Mouse (Mus musculus) midbrain, embryonic 11.5 days (tissue): Measurements from ENCODE around the gene Uimc1. TPM values are rescaled to one million over a fixed set of nuclear protein-coding genes. Genes with fewer than 3 reads are reported as not detected.
A peak's percentile ranks its signal among the peaks of the same experiment; 100 is the strongest.

Experiments used
- ATAC-seq: fragments of 200-750 bp; cut with Nextera tagmentation; 2 replicates; pipeline ENCODE4 v1.8.0; 2017; ENCODE audit warnings: moderate TSS enrichment, moderate library complexity; ENCODE audit not compliant: low FRiP score
- DNase-seq: peaks from one replicate; pipeline ENCODE4 v3.0.0; 2015; ENCODE audit warnings: low spot score; ENCODE audit errors: missing footprints
- H3K27ac ChIP-seq: fragments of 300-500 bp; sonication (generic); 2 replicates; pipeline ENCODE4 v1.5.1; 2014; ENCODE audit warnings: low read depth, low read length
- H3K27me3 ChIP-seq: fragments of 300-500 bp; sonication (generic); 2 replicates; pipeline ENCODE4 v1.6.1; 2014; ENCODE audit warnings: mild to moderate bottlenecking, low read length, moderate library complexity, mixed read lengths; ENCODE audit not compliant: control insufficient read depth, insufficient read depth
- H3K36me3 ChIP-seq: fragments of 300-500 bp; sonication (generic); 2 replicates; pipeline ENCODE4 v1.6.1; 2014; ENCODE audit warnings: mild to moderate bottlenecking, low read length, moderate library complexity, mixed read lengths; ENCODE audit not compliant: control insufficient read depth, insufficient read depth
- H3K4me1 ChIP-seq: fragments of 300-500 bp; sonication (generic); 2 replicates; pipeline ENCODE4 v1.6.1; 2014; ENCODE audit warnings: low read length; ENCODE audit not compliant: control insufficient read depth, insufficient read depth
- H3K4me2 ChIP-seq: fragments of 300-500 bp; sonication (generic); 2 replicates; pipeline ENCODE4 v1.6.1; 2014; ENCODE audit warnings: mild to moderate bottlenecking, moderate library complexity
- H3K4me3 ChIP-seq: fragments of 300-500 bp; sonication (generic); 2 replicates; pipeline ENCODE4 v1.5.1; 2014; ENCODE audit warnings: low read depth, low read length
- H3K9ac ChIP-seq: fragments of 300-500 bp; sonication (generic); 2 replicates; pipeline ENCODE4 v1.6.1; 2014; ENCODE audit warnings: low read length
- H3K9me3 ChIP-seq: fragments of 300-500 bp; sonication (generic); 2 replicates; pipeline ENCODE4 v1.6.1; 2016; ENCODE audit warnings: low read length; ENCODE audit not compliant: control insufficient read depth
- WGBS: fragments of 180-500 bp; shearing (Covaris S2); extraction: QIAGEN DNeasy Blood & Tissue Kit; methylation state at CpG from one replicate; pipeline ENCODE4 v1.1.7; 2014; 5-methylcytosine and 5-hydroxymethylcytosine counted together
- polyA plus RNA-seq: library from polyadenylated mRNA; unstranded; fragments of >200 nt; fragmentation: Nextera tagmentation; extraction: Ambion mirVana; gene quantifications from 2 replicates; pipeline ENCODE4 v1.2.1, GENCODE M21; 2014

Gene Uimc1
- polyA plus RNA-seq, 1 experiment from 2014 or later = 26.7 TPM

GRCm38 (mm10) chr13:55069719-55070118 lies 30.4 kb downstream of the Uimc1 start:
- Histone ChIP-seq H3K9me3 (no peaks in the 10 kb centered on the region), H3K4me2 (no peak overlapping the region), H3K36me3 (no peaks in the 10 kb centered on the region), H3K27me3 (no peaks in the 10 kb centered on the region), H3K4me1 (no peaks in the 10 kb centered on the region), H3K4me3 (no peak overlapping the region), H3K9ac (no peak overlapping the region), H3K27ac (no peak overlapping the region)
- ATAC-seq (no peak), DNase-seq (no peak)
- 72% methylated on average over 7 of the region's 7 CpGs for WGBS

GRCm38 (mm10) chr13:55063276-55063675 lies 36.8 kb downstream of the Uimc1 start:
- Histone ChIP-seq H3K9me3 (no peaks in the 10 kb centered on the region), H3K4me1 (no peaks in the 10 kb centered on the region), H3K9ac (no peak overlapping the region), H3K27me3 (no peaks in the 10 kb centered on the region), H3K4me3 (no peak overlapping the region), H3K4me2 (no peak overlapping the region), H3K27ac (no peak overlapping the region), H3K36me3 (no peaks in the 10 kb centered on the region; the same call in 1 of the 2 replicates)
- ATAC-seq (no peak), DNase-seq (no peak)
- 84% methylated on average over 2 of the region's 2 CpGs for WGBS

- no peak for DNase-seq
- H3K4me2 ChIP-seq = no peak overlapping the region
- H3K9me3 ChIP-seq = no peaks in the 10 kb centered on the region
- H3K9ac ChIP-seq = no peak overlapping the region
- peaks cover 4% of the 10 kb centered on the region for H3K36me3 ChIP-seq
- no peak overlapping the region for H3K27ac ChIP-seq
- H3K4me1 ChIP-seq = no peaks in the 10 kb centered on the region
- no peak for ATAC-seq
- H3K27me3 ChIP-seq = no peaks in the 10 kb centered on the region
- WGBS = 96% methylated on average over 2 of the region's 2 CpGs
- H3K4me3 ChIP-seq = no peak overlapping the region
Observed at GRCm38 (mm10) chr13:55058042-55058441, 42.1 kb downstream of the Uimc1 start.

GRCm38 (mm10) chr13:55047706-55048105 lies 52.4 kb downstream of the Uimc1 start:
- H3K36me3 ChIP-seq = no peaks in the 10 kb centered on the region
- DNase-seq = no peak
- WGBS = 71% methylated on average over 3 of the region's 3 CpGs
- H3K27me3 ChIP-seq = no peaks in the 10 kb centered on the region
- H3K9ac ChIP-seq = no peak overlapping the region
- H3K4me1 ChIP-seq = no peaks in the 10 kb centered on the region
- H3K9me3 ChIP-seq = no peaks in the 10 kb centered on the region
- H3K4me2 ChIP-seq = no peak overlapping the region
- no peak overlapping the region for H3K27ac ChIP-seq
- no peak overlapping the region for H3K4me3 ChIP-seq
- no peak for ATAC-seq

DNA sequence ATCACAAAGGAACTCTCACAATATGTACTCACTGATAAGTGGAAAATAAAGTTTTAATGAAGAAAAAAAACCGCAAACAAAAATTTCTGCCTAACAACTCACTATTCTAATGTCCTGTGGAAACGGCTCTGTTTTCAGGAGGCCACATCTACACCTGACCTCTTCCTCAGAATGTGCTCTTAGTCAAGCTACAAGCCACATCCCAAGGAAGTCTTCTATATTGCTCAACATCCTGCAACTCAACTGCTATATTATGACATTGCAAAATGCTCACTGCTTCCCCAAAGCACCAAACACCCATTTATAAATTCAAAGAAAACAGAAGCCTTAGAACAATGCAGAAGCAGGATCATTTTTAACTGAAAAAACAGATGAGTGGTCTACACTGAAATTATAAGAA lies 60.1 kb downstream of the Uimc1 start:
- Histone ChIP-seq H3K4me2 (no peak overlapping the region), H3K4me3 (no peak overlapping the region), H3K27me3 (no peaks in the 10 kb centered on the region), H3K9me3 (no peaks in the 10 kb centered on the region), H3K27ac (no peak overlapping the region), H3K36me3 (peaks cover 4% of the 10 kb centered on the region; the same call in 1 of the 2 replicates), H3K4me1 (no peaks in the 10 kb centered on the region), H3K9ac (no peak overlapping the region)
- ATAC-seq (no peak), DNase-seq (no peak)
- WGBS = 92% methylated on average over 2 of the region's 2 CpGs

- Histone ChIP-seq H3K4me1 (no peaks in the 10 kb centered on the region), H3K4me3 (no peak overlapping the region), H3K4me2 (no peak overlapping the region), H3K27ac (no peak overlapping the region), H3K36me3 (no peaks in the 10 kb centered on the region), H3K27me3 (no peaks in the 10 kb centered on the region), H3K9me3 (no peaks in the 10 kb centered on the region), H3K9ac (no peak overlapping the region)
- ATAC-seq (no peak), DNase-seq (no peak)
- WGBS = 92% methylated on average over 2 of the region's 2 CpGs
Observed at GRCm38 (mm10) chr13:55024215-55024614, 75.9 kb downstream of the Uimc1 start.

GRCm38 (mm10) chr13:55022715-55023114 lies 77.4 kb downstream of the Uimc1 start:
- H3K36me3 ChIP-seq = no peaks in the 10 kb centered on the region
- no peaks in the 10 kb centered on the region for H3K27me3 ChIP-seq
- no peaks in the 10 kb centered on the region for H3K4me1 ChIP-seq
- H3K4me3 ChIP-seq = no peak overlapping the region
- WGBS = 89% methylated on average over 9 of the region's 9 CpGs
- H3K9me3 ChIP-seq = no peaks in the 10 kb centered on the region
- DNase-seq (no peak), ATAC-seq (no peak)
- H3K27ac ChIP-seq = no peak overlapping the region
- H3K4me2 ChIP-seq = no peak overlapping the region
- no peak overlapping the region for H3K9ac ChIP-seq

DNA sequence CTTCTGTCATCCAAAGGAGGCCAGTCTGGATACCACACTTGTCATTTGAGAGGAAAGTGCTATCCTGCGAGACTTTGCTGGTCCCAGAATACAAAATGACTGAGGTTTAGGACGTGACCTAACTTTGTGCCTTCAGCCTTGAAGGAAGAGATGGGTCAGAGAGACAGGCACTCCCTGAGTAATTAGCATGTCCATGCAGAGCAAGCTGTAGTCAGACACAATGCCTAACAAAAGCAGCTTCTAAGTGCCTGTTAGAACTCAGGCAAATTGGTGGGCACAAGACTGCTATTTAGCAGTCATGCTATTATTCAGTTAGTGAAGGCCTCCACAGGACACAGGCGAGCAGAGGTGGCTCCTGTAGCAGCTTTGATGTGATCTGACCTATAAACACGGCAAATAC lies 77.8 kb downstream of the Uimc1 start:
- no peak for ATAC-seq
- Histone ChIP-seq H3K9me3 (no peaks in the 10 kb centered on the region), H3K27me3 (no peaks in the 10 kb centered on the region), H3K4me3 (no peak overlapping the region), H3K4me1 (no peaks in the 10 kb centered on the region), H3K36me3 (no peaks in the 10 kb centered on the region), H3K9ac (no peak overlapping the region), H3K27ac (no peak overlapping the region), H3K4me2 (no peak overlapping the region)
- peak; percentile 33 for DNase-seq
- WGBS = 62% methylated on average over 4 of the region's 4 CpGs

DNA sequence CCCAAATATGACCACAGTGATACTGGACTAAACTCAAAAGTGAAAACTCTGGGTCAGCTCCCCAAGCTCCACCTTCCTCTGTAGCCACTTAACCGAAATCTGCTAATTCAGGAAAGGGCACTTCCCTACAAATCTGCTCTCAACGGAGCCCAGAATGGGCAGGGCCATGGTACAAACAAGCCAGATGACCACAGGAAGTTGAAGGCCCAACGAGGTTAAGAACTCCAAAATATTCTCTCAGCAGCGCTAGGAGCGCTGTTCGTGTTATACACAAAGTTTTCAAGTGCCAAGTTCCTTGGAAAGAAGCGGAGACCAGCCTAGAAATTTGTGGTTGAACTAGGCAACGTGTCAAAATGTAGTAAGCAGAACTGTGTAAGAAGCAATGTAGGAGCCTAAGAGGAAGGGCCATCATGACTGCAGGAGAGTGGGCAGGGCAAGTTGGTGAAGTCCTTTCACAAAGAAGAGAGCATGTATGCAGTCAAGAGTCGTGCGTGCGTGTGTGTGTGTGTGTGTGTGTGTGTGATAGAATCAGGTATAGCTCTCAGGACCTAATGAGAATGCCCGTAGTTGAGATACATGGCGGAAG lies 78.8 kb downstream of the Uimc1 start, which contains the start of gene Hk3:
Gene Hk3 (minus strand): TSS at position 192 of the 586 bp plus-strand sequence.
- Histone ChIP-seq H3K4me3 (no peak within 1 kb of the TSS), H3K9me3 (no peaks in the 10 kb centered on the region), H3K36me3 (no peaks in the 10 kb centered on the region), H3K27me3 (no peaks in the 10 kb centered on the region), H3K4me1 (no peaks in the 10 kb centered on the region), H3K27ac (no peak within 1 kb of the TSS), H3K9ac (no peak within 1 kb of the TSS), H3K4me2 (no peak within 1 kb of the TSS)
- no peak for DNase-seq
- 89% methylated on average over 13 of the region's 13 CpGs for WGBS
- ATAC-seq = no peak
